Mouse (Mus musculus): ENCODE measurements around the gene Fam234a. TPM values are rescaled to one million over a fixed set of nuclear protein-coding genes. Genes with fewer than 3 reads are reported as not detected.
A peak's percentile ranks its signal among the peaks of the same experiment; 100 is the strongest.

Fam234a gene
- polyA plus RNA-seq, 2 experiments: 5.9 to 8.3 TPM

- no peaks in the 10 kb centered on the region for H3K4me1 ChIP-seq (replicated peaks; ENCODE audit: control insufficient read depth in 2 of 2, insufficient read depth in 2 of 2, low read length in 1 of 2)
- DNase-seq (ENCODE audit: low read depth in 3 of 3, low spot score in 3 of 3): peak in 2 of 3 experiments; percentile 5 to 31
- H3K9me3 ChIP-seq (ENCODE audit: control insufficient read depth, low read length): no peaks in the 10 kb centered on the region
- H3K36me3 ChIP-seq (replicated peaks; ENCODE audit: control insufficient read depth, insufficient read depth, low read depth): no peaks in the 10 kb centered on the region
- WGBS (ENCODE audit: insufficient replicate concordance): 15% methylated on average over 2 of the region's 2 CpGs
- TF ChIP-seq CTCF (IDR thresholded peaks at IDR 0.05; ENCODE audit: low read depth) (no peak), EP300 (IDR thresholded peaks at IDR 0.05; ENCODE audit: low read depth) (no peak)
- no peak overlapping the region for H3K9ac ChIP-seq (replicated peaks)
- H3K4me2 ChIP-seq (ENCODE audit: low read depth): no peak overlapping the region
- no peak for ATAC-seq (ENCODE audit: insufficient read depth)
- H3K4me3 ChIP-seq (ENCODE audit: insufficient read depth in 1 of 2, low read depth in 2 of 2, low read length in 2 of 2): no peak overlapping the region
- H3K27me3 ChIP-seq (ENCODE audit: control insufficient read depth, insufficient read depth, low read length): no peaks in the 10 kb centered on the region
- no peak overlapping the region for H3K27ac ChIP-seq
Observed at GRCm38 (mm10) chr17:26168039-26168438, 76.0 kb downstream of the Fam234a start.

DNA sequence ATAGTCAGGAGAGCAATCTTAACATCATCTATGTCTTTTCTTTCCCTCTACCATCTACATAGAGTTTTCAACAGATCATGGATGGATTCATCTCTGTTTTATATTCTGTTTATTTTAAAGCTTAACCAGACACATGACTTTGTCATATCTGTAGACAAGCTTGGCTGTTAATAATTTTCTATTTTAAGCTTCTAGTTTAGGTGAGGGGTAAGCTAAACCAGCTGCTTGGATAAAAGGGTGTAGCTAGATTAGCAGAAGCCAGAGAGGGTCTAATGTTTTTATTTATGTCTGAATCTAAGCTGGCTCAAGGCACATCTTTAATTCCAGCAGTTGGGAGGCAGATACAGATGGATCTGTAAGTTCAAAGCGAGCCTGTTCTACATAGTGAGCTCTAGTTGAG is 81.3 kb downstream of the Fam234a start:
- no peak overlapping the region for H3K4me2 ChIP-seq (ENCODE audit: low read depth)
- no peak overlapping the region for H3K4me3 ChIP-seq (ENCODE audit: insufficient read depth in 1 of 2, low read depth in 2 of 2, low read length in 2 of 2)
- no peak for DNase-seq (ENCODE audit: low read depth in 3 of 3, low spot score in 3 of 3)
- no peak overlapping the region for H3K9ac ChIP-seq (replicated peaks)
- no peak overlapping the region for H3K27ac ChIP-seq
- H3K27me3 ChIP-seq (ENCODE audit: control insufficient read depth, insufficient read depth, low read length): no peaks in the 10 kb centered on the region
- H3K9me3 ChIP-seq (ENCODE audit: control insufficient read depth, low read length): no peaks in the 10 kb centered on the region
- ATAC-seq (ENCODE audit: insufficient read depth): no peak
- no peaks in the 10 kb centered on the region for H3K36me3 ChIP-seq (replicated peaks; ENCODE audit: control insufficient read depth, insufficient read depth, low read depth)
- TF ChIP-seq EP300 (IDR thresholded peaks at IDR 0.05; ENCODE audit: low read depth): no peak
- no peaks in the 10 kb centered on the region for H3K4me1 ChIP-seq (replicated peaks; ENCODE audit: control insufficient read depth in 2 of 2, insufficient read depth in 2 of 2, low read length in 1 of 2)
- 83% methylated on average over 1 of the region's 1 CpGs for WGBS (ENCODE audit: insufficient replicate concordance)

Other genes starting within 250 kb of the Fam234a start
- 2.1 and 2.3 TPM in 2 replicates for gene Rab11fip3, start 174.7 kb downstream of the Fam234a start, polyA plus RNA-seq (2012; rRNA removed)
- gene Rab11fip3, start 174.7 kb downstream of the Fam234a start, polyA plus RNA-seq (2014; fragmentation: Nextera tagmentation; extraction: Ambion mirVana): 1.4 and 1.8 TPM in 2 replicates
- 6.2 and 6.8 TPM in 2 replicates for gene Decr2, start 153.9 kb downstream of the Fam234a start, polyA plus RNA-seq (2012; rRNA removed)
- gene Decr2, start 153.9 kb downstream of the Fam234a start, polyA plus RNA-seq (2014; fragmentation: Nextera tagmentation; extraction: Ambion mirVana): 5.5 and 6.5 TPM in 2 replicates
- 46.2 and 52.2 TPM in 2 replicates for gene Nme4, start 148.6 kb downstream of the Fam234a start, polyA plus RNA-seq (2012; rRNA removed)
- gene Nme4, start 148.6 kb downstream of the Fam234a start, polyA plus RNA-seq (2014; fragmentation: Nextera tagmentation; extraction: Ambion mirVana): 45.1 and 46.7 TPM in 2 replicates
- gene Tmem8, start 130.9 kb downstream of the Fam234a start, polyA plus RNA-seq (2012; rRNA removed): 2.8 and 3.6 TPM in 2 replicates
- 0.88 and 1.1 TPM in 2 replicates for gene Tmem8, start 130.9 kb downstream of the Fam234a start, polyA plus RNA-seq (2014; fragmentation: Nextera tagmentation; extraction: Ambion mirVana)
- 47.8 and 58.0 TPM in 2 replicates for gene Mrpl28, start 120.7 kb downstream of the Fam234a start, polyA plus RNA-seq (2012; rRNA removed)
- 121 and 129 TPM in 2 replicates for gene Mrpl28, start 120.7 kb downstream of the Fam234a start, polyA plus RNA-seq (2014; fragmentation: Nextera tagmentation; extraction: Ambion mirVana)
- gene Axin1, start 105.6 kb downstream of the Fam234a start, polyA plus RNA-seq (2012; rRNA removed): 6.5 and 8.7 TPM in 2 replicates
- gene Axin1, start 105.6 kb downstream of the Fam234a start, polyA plus RNA-seq (2014; fragmentation: Nextera tagmentation; extraction: Ambion mirVana): 3.8 and 6.0 TPM in 2 replicates
- gene Pdia2, start 45.2 kb downstream of the Fam234a start, polyA plus RNA-seq (2012; rRNA removed): 22.0 and 25.9 TPM in 2 replicates
- gene Pdia2, start 45.2 kb downstream of the Fam234a start, polyA plus RNA-seq (2014; fragmentation: Nextera tagmentation; extraction: Ambion mirVana): 86.6 and 89.7 TPM in 2 replicates
- 0.35 and 0.48 TPM in 2 replicates for gene Rgs11, start 41.3 kb downstream of the Fam234a start, polyA plus RNA-seq (2012; rRNA removed)
- 0.10 and 0.28 TPM in 2 replicates for gene Rgs11, start 41.3 kb downstream of the Fam234a start, polyA plus RNA-seq (2014; fragmentation: Nextera tagmentation; extraction: Ambion mirVana)
- gene Arhgdig, start 36.5 kb downstream of the Fam234a start, polyA plus RNA-seq (2012; rRNA removed): 10.6 and 11.6 TPM in 2 replicates
- gene Arhgdig, start 36.5 kb downstream of the Fam234a start, polyA plus RNA-seq (2014; fragmentation: Nextera tagmentation; extraction: Ambion mirVana): 15.9 and 22.8 TPM in 2 replicates
- 15.6 and 21.4 TPM in 2 replicates for gene Luc7l, start 8.7 kb upstream of the Fam234a start, polyA plus RNA-seq (2012; rRNA removed)
- gene Luc7l, start 8.7 kb upstream of the Fam234a start, polyA plus RNA-seq (2014; fragmentation: Nextera tagmentation; extraction: Ambion mirVana): 26.5 and 27.9 TPM in 2 replicates
- 0.09 and 0.12 TPM in 2 replicates for gene Neurl1b, start 170.6 kb upstream of the Fam234a start, polyA plus RNA-seq (2012; rRNA removed)
- 0.03 TPM in 1 of 2 replicates, not detected in the other for gene Neurl1b, start 170.6 kb upstream of the Fam234a start, polyA plus RNA-seq (2014; fragmentation: Nextera tagmentation; extraction: Ambion mirVana)